Mouse (Mus musculus) myocyte (in vitro differentiated cells): ENCODE results near the gene Olfr6. TPM values are rescaled to one million over a fixed set of nuclear protein-coding genes. Genes with fewer than 3 reads are reported as not detected.

Experiments
- H3K27me3 ChIP-seq: one replicate; pipeline ENCODE4 v1.6.1; 2011; ENCODE audit not compliant: control insufficient read depth, insufficient read depth, insufficient read length
- H3K36me3 ChIP-seq: one replicate; pipeline ENCODE4 v1.6.1; 2011; ENCODE audit not compliant: control insufficient read depth, insufficient read depth
- H3K4me2 ChIP-seq: one replicate; pipeline ENCODE4 v1.6.1; 2011; ENCODE audit warnings: low read depth, control low read depth
- H3K4me3 ChIP-seq: one replicate; pipeline ENCODE4 v1.5.1; 2011; ENCODE audit warnings: mild to moderate bottlenecking, control low read depth, moderate library complexity
- H3K79me2 ChIP-seq: one replicate; pipeline ENCODE4 v1.6.1; 2011; ENCODE audit not compliant: control insufficient read depth, insufficient read depth
- H3ac ChIP-seq: one replicate; pipeline ENCODE4 v1.6.1; 2011; ENCODE audit not compliant: control insufficient read depth, insufficient read length
- CEBPB ChIP-seq: IDR thresholded peaks from 2 replicates; pipeline ENCODE4 v1.6.1; 2011; ENCODE audit warnings: mild to moderate bottlenecking, moderate library complexity; ENCODE audit not compliant: poor library complexity, insufficient read depth, severe bottlenecking
- E2F4 ChIP-seq: IDR thresholded peaks from one replicate; pipeline ENCODE4 v1.6.1; 2011; ENCODE audit warnings: mild to moderate bottlenecking, control low read depth, moderate library complexity; ENCODE audit not compliant: insufficient read depth
- MAX ChIP-seq: IDR thresholded peaks from one replicate; pipeline ENCODE4 v1.6.1; 2011; ENCODE audit warnings: low read depth, mild to moderate bottlenecking, control low read depth
- MYOD1 ChIP-seq, 3 experiments: IDR thresholded peaks; one replicate each; pipeline ENCODE4 v1.6.1; 2011; ENCODE audit warnings: control low read depth in 2 of 3, low read depth in 2 of 3, mild to moderate bottlenecking in 2 of 3, moderate library complexity in 1 of 3; ENCODE audit not compliant: insufficient read length in 2 of 3, control insufficient read depth in 1 of 3
- MYOG ChIP-seq, 3 experiments: IDR thresholded peaks; one replicate each; pipeline ENCODE4 v1.6.1; 2011; ENCODE audit warnings: control low read depth in 2 of 3, low read depth in 2 of 3, mild to moderate bottlenecking in 2 of 3; ENCODE audit not compliant: insufficient read length in 2 of 3, control insufficient read depth in 1 of 3, insufficient read depth in 1 of 3
- POLR2A ChIP-seq: IDR thresholded peaks from one replicate; pipeline ENCODE4 v1.6.1; 2011; ENCODE audit warnings: low read depth, mild to moderate bottlenecking, control low read depth, moderate library complexity; ENCODE audit not compliant: insufficient read length
- POLR2AphosphoS2 ChIP-seq: IDR thresholded peaks from one replicate; pipeline ENCODE4 v1.6.1; 2011; ENCODE audit warnings: low read depth, control low read depth; ENCODE audit not compliant: insufficient read length
- REST ChIP-seq: IDR thresholded peaks from one replicate; pipeline ENCODE4 v1.6.1; 2011; ENCODE audit warnings: mild to moderate bottlenecking, control low read depth, moderate library complexity; ENCODE audit not compliant: insufficient read depth, insufficient read length
- SRF ChIP-seq: IDR thresholded peaks from one replicate; pipeline ENCODE4 v1.6.1; 2011; ENCODE audit warnings: low read depth; ENCODE audit not compliant: control insufficient read depth, insufficient read length
- TCF12 ChIP-seq: IDR thresholded peaks from one replicate; pipeline ENCODE4 v1.6.1; 2011; ENCODE audit warnings: mild to moderate bottlenecking, control low read depth; ENCODE audit not compliant: poor library complexity, insufficient read depth, severe bottlenecking
- TCF3 ChIP-seq: IDR thresholded peaks from one replicate; pipeline ENCODE4 v1.6.1; 2011; ENCODE audit warnings: low read depth, control low read depth; ENCODE audit not compliant: insufficient read length
- USF1 ChIP-seq: IDR thresholded peaks from one replicate; pipeline ENCODE4 v1.6.1; 2011; ENCODE audit warnings: low read depth, mild to moderate bottlenecking, control low read depth, moderate library complexity
- polyA plus RNA-seq: library from polyadenylated mRNA; unstranded; fragments of >200 nt; fragmentation: generic; extraction: Trizol; gene quantifications from one replicate; pipeline ENCODE4 v1.2.1, GENCODE M21; 2012; ENCODE audit warnings: missing spikeins

Olfr6 gene
- not detected for polyA plus RNA-seq

DNA sequence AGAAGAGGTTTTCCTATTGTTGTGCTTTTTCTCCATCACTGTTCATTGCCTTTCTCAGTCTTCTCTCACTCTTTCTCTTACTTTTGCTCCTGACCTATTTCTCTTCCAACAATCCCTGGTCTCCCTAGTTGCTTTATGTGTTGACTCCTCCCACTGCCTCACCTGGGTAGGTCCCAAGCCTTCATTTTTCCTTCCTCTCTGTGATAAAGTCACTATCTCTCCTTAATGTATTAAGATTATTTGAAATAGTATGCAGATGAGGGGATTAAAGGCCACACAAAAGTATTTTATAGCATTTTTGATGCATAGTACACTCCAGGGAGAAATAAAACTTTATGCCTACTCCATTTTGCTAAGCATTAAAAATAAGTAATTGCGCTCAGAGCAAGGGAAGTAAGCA, at the start of gene Olfr6:
Gene Olfr6, minus strand, starts transcription at position 101 of the 400 bp plus-strand sequence.
- no peak for TF ChIP-seq POLR2AphosphoS2
- TF ChIP-seq TCF3 = no peak
- no peak for TF ChIP-seq E2F4
- TF ChIP-seq CEBPB = no peak
- TF ChIP-seq REST = no peak
- no peak for TF ChIP-seq USF1
- TF ChIP-seq POLR2A = no peak
- TF ChIP-seq MAX = no peak
- no peak for TF ChIP-seq MYOD1 (IDR thresholded peaks at IDR 0.05; ENCODE audit: control insufficient read depth in 1 of 3, insufficient read length in 2 of 3, low read depth in 2 of 3)
- no peak for TF ChIP-seq SRF
- no peak for TF ChIP-seq MYOG (IDR thresholded peaks at IDR 0.05; ENCODE audit: control insufficient read depth in 1 of 3, insufficient read depth in 1 of 3, insufficient read length in 2 of 3, low read depth in 2 of 3)
- no peaks in the 10 kb centered on the region for H3K79me2 ChIP-seq
- H3ac ChIP-seq = no peak within 1 kb of the TSS
- H3K4me2 ChIP-seq = no peak within 1 kb of the TSS
- no peaks in the 10 kb centered on the region for H3K36me3 ChIP-seq
- no peaks in the 10 kb centered on the region for H3K27me3 ChIP-seq
- H3K4me3 ChIP-seq = no peak within 1 kb of the TSS

GRCm38 (mm10) chr7:107005972-107006371, 42.2 kb upstream of the Olfr6 start, which contains the start of gene Olfr2:
Gene Olfr2 (minus strand): TSS chr7:107006072.
- Histone ChIP-seq H3ac (no peak within 1 kb of the TSS), H3K36me3 (no peaks in the 10 kb centered on the region), H3K79me2 (no peaks in the 10 kb centered on the region), H3K4me3 (no peak within 1 kb of the TSS), H3K27me3 (no peaks in the 10 kb centered on the region), H3K4me2 (no peak within 1 kb of the TSS)
- TF ChIP-seq MYOD1 (IDR thresholded peaks at IDR 0.05; ENCODE audit: control insufficient read depth in 1 of 3, insufficient read length in 2 of 3, low read depth in 2 of 3) (no peak), REST (no peak), E2F4 (no peak), TCF3 (no peak), MYOG (IDR thresholded peaks at IDR 0.05; ENCODE audit: control insufficient read depth in 1 of 3, insufficient read depth in 1 of 3, insufficient read length in 2 of 3, low read depth in 2 of 3) (no peak), TCF12 (no peak), POLR2A (no peak), SRF (no peak), USF1 (no peak), MAX (no peak), CEBPB (no peak), POLR2AphosphoS2 (no peak)

DNA sequence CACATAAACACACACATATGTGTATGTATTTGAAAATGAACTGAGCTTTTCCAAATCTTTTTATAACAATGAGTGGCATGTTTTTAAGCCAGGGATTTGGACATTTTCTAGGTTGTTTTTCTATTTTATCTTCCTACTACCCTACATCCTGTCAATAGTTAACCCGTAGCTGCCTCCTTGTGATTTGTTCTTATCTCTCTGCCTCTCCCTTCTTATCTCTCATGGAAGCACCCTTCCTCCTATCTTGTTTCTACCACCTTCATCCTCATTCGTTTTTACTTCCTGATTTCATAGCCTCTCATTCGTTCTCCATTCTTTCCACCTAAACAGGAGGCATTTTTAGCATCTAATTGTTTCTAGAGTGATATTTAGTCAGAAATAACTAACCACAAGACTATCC, 40.4 kb upstream of the Olfr6 start:
- H3K36me3 ChIP-seq = no peaks in the 10 kb centered on the region
- H3K27me3 ChIP-seq = no peaks in the 10 kb centered on the region
- no peak overlapping the region for H3K4me2 ChIP-seq
- H3K79me2 ChIP-seq = no peaks in the 10 kb centered on the region
- TF ChIP-seq POLR2AphosphoS2 (no peak), TCF3 (no peak), REST (no peak), TCF12 (no peak), MYOG (IDR thresholded peaks at IDR 0.05; ENCODE audit: control insufficient read depth in 1 of 3, insufficient read depth in 1 of 3, insufficient read length in 2 of 3, low read depth in 2 of 3) (no peak), POLR2A (no peak), MYOD1 (IDR thresholded peaks at IDR 0.05; ENCODE audit: control insufficient read depth in 1 of 3, insufficient read length in 2 of 3, low read depth in 2 of 3) (no peak), SRF (no peak), USF1 (no peak), E2F4 (no peak)
- no peak overlapping the region for H3ac ChIP-seq
- H3K4me3 ChIP-seq = no peak overlapping the region

DNA sequence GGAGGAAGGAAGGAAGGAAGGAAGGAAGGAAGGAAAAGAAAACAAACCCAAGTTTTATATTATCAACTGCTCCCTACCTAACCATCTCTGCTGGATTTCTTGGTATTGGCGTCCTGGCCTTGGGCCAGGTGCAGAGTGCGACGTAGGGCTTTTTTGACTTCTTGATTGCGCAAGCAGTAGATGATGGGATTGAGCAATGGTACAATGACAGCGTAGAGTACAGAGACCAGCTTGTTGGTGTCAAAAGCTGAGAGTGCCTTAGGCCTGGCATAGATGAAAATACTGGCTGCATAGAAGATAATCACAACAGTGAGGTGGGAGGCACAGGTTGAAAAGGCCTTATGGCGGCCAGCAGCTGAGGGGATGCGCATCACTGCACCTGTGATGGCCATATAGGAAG, 37.1 kb upstream of the Olfr6 start:
- TF ChIP-seq SRF (no peak), MAX (no peak), TCF12 (no peak), POLR2AphosphoS2 (no peak), POLR2A (no peak), USF1 (no peak), TCF3 (no peak)
- no peak overlapping the region for H3K4me2 ChIP-seq
- H3K79me2 ChIP-seq = no peaks in the 10 kb centered on the region
- no peak overlapping the region for H3K4me3 ChIP-seq
- H3K36me3 ChIP-seq = no peaks in the 10 kb centered on the region
- no peaks in the 10 kb centered on the region for H3K27me3 ChIP-seq
- H3ac ChIP-seq = no peak overlapping the region

- Histone ChIP-seq H3K4me3 (no peak overlapping the region), H3K79me2 (no peaks in the 10 kb centered on the region), H3K36me3 (no peaks in the 10 kb centered on the region), H3K4me2 (no peak overlapping the region), H3K27me3 (no peaks in the 10 kb centered on the region), H3ac (no peak overlapping the region)
- TF ChIP-seq SRF (no peak), MAX (no peak), TCF12 (no peak), TCF3 (no peak), POLR2AphosphoS2 (no peak), MYOD1 (IDR thresholded peaks at IDR 0.05; ENCODE audit: control insufficient read depth in 1 of 3, insufficient read length in 2 of 3, low read depth in 2 of 3) (no peak), MYOG (IDR thresholded peaks at IDR 0.05; ENCODE audit: control insufficient read depth in 1 of 3, insufficient read depth in 1 of 3, insufficient read length in 2 of 3, low read depth in 2 of 3) (no peak), E2F4 (no peak), POLR2A (no peak), REST (no peak), CEBPB (no peak), USF1 (no peak)
Observed at GRCm38 (mm10) chr7:106985236-106985635, 21.5 kb upstream of the Olfr6 start.
